Mouse (Mus musculus) olfactory bulb, adult 2 months (tissue): Measurements from ENCODE around the gene Uts2. TPM values are rescaled to one million over a fixed set of nuclear protein-coding genes. Genes with fewer than 3 reads are reported as not detected.

Experiments used
- H3K27ac ChIP-seq: fragments of 200-500 bp; 2 replicates; pipeline ENCODE4 v1.5.1; 2012; ENCODE audit warnings: low read depth, low read length; ENCODE audit not compliant: insufficient read depth
- H3K4me1 ChIP-seq: fragments of 200-500 bp; 2 replicates; pipeline ENCODE4 v1.6.1; 2012; ENCODE audit warnings: low read length; ENCODE audit not compliant: control insufficient read depth, insufficient read depth
- H3K4me3 ChIP-seq: fragments of 200-500 bp; 2 replicates; pipeline ENCODE4 v1.5.1; 2012; ENCODE audit warnings: mild to moderate bottlenecking, low read depth, low read length, moderate library complexity; ENCODE audit not compliant: insufficient read depth
- CTCF ChIP-seq: fragments of 200-500 bp; IDR thresholded peaks from 2 replicates; pipeline ENCODE4 v1.5.1; 2012; ENCODE audit warnings: low read depth, mild to moderate bottlenecking, low read length, moderate library complexity; ENCODE audit not compliant: insufficient read depth
- POLR2A ChIP-seq: fragments of 200-500 bp; IDR thresholded peaks from 2 replicates; pipeline ENCODE4 v1.6.1; 2012; ENCODE audit warnings: mild to moderate bottlenecking, low read depth, low read length, moderate library complexity; ENCODE audit not compliant: insufficient read depth
- WGBS: fragments of 180-500 bp; shearing (Covaris S2); methylation state at CpG from one replicate; pipeline ENCODE4 v1.1.7; 2018; 5-methylcytosine and 5-hydroxymethylcytosine counted together
- polyA plus RNA-seq: library from polyadenylated mRNA; stranded (reverse); fragments of >200 nt; gene quantifications from 2 replicates; pipeline ENCODE4 v1.2.4, GENCODE M21; 2012; ENCODE audit warnings: low replicate concordance; ENCODE audit not compliant: missing spikeins, insufficient read depth, insufficient read length

The Uts2 gene
- polyA plus RNA-seq, 1 experiment = not detected

DNA sequence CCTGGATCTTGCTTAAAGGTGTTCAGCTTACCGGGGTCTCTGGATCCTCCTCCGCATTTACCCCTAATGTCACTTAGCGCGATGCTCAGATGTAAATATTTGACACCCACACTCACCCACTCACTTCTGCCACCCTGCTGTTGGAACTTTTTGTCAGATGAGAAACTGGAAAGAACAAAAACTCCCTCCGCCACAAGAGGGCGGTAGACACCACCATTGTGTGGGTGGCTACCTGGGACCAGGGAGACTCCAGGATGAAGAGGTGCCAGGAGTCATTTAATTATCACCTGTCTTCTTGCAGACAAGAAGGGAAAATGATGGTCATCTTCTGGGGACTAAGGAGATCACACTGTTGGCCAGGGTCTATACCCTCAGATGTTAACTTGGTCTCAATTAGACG, 30.3 kb upstream of the Uts2 start:
- Histone ChIP-seq H3K4me1 (peaks cover 5% of the 10 kb centered on the region), H3K27ac (no peak overlapping the region), H3K4me3 (no peak overlapping the region)
- 16% methylated on average over 7 of the region's 7 CpGs for WGBS
- TF ChIP-seq POLR2A (no peak), CTCF (peak; percentile 43; the same call in 1 of the 2 replicates)

- WGBS = 88% methylated on average over 8 of the region's 8 CpGs
- peaks cover 9% of the 10 kb centered on the region for H3K4me1 ChIP-seq
- TF ChIP-seq CTCF (no peak), POLR2A (no peak)
Observed at GRCm38 (mm10) chr4:150968956-150969355, 27.9 kb upstream of the Uts2 start.

DNA sequence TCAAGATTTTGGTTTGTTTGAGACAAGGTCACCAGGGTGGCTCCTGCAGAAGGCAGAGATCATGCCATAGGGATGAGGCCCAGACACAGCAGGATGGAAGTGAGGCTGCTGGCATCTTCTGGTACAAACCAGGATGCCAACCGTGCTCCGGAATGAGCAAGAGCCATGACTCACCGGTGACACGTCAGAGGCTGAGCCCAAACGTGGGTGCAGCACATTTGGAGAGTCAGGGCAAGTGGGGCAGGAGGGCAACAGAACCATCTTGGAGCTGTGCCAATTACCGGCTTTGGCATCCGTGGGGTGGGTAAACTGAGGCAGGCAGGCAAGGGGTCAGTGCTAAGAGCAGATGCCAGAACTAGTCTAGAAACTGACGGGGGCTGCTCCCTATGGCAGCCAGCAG, 23.6 kb upstream of the Uts2 start:
- peak overlapping the region; percentile 71 for H3K27ac ChIP-seq
- no peak for TF ChIP-seq CTCF
- TF ChIP-seq POLR2A = no peak
- peaks cover 4% of the 10 kb centered on the region for H3K4me1 ChIP-seq
- H3K4me3 ChIP-seq = no peak overlapping the region
- 39% methylated on average over 8 of the region's 8 CpGs for WGBS

More at GRCm38 (mm10) chr4:150968956-150969355, 27.9 kb upstream of the Uts2 start:
- no peak overlapping the region for H3K27ac ChIP-seq
- H3K4me3 ChIP-seq = no peak overlapping the region

- 11% methylated on average over 1 of the region's 1 CpGs for WGBS
- TF ChIP-seq POLR2A (no peak), CTCF (no peak)
- no peak overlapping the region for H3K4me3 ChIP-seq
- peaks cover 4% of the 10 kb centered on the region for H3K4me1 ChIP-seq
- H3K27ac ChIP-seq = no peak overlapping the region
Observed at GRCm38 (mm10) chr4:150975145-150975544, 21.8 kb upstream of the Uts2 start.

DNA sequence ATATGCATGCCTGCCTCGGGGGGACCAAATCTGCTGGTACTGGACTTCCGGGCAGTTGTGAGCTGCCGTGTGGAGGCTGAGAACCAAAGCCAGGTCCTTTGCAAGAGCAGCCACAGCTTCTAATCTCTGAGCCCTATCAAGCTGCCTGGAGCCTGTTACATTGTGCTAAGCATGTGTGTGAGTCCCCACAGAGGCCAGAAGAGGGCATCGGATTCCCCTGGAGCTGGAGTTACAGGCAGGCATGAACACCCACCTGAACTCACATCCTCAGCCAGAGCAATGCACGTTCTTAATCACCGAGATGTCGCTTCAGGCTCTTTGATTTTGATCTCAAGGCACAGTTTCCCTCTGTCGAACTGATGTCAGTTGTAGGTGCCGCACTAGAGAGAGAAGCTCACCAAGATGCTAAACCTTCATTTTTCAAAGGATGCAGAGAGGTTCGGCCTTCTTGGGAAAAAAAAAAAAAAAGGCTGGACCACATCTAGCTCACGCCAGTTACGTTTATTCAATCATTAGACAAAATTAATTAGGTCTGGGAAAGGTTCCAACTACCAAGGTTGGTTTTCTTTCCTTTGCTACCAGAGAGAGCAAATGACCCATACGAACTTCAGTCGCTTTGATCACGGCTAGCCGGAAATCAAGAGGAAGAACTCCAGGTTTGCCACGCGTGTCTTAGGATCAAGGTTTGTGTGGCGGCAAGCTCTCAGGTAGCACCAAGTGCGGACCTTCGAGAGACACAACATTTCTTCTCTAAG, 18.6 kb upstream of the Uts2 start:
- peaks cover 2% of the 10 kb centered on the region for H3K4me1 ChIP-seq
- H3K27ac ChIP-seq = no peak overlapping the region
- H3K4me3 ChIP-seq = no peak overlapping the region
- WGBS = 74% methylated on average over 21 of the region's 21 CpGs
- TF ChIP-seq CTCF (no peak), POLR2A (no peak)

DNA sequence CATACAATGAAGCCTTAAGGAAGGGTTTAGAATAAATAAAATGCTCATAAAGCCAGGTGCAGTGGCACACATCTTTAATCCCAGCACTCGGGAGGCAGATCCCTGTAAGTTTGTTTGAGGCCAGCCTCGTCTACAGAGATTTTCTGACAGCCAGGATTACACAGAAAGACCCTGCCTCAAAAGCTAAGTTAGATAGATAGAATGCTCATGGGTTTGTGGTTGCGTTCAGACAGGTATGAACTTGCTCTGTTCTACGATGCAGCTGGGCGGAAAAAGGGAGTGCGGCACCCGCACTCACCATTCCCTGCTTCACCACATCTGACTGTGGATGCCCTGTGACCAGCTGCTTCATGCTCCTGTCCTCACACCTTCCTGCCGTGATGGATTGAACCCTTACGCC, 17.4 kb upstream of the Uts2 start:
- 88% methylated on average over 9 of the region's 9 CpGs for WGBS
- H3K4me1 ChIP-seq = no peaks in the 10 kb centered on the region
- H3K4me3 ChIP-seq = no peak overlapping the region
- no peak overlapping the region for H3K27ac ChIP-seq
- TF ChIP-seq CTCF (no peak), POLR2A (no peak)

DNA sequence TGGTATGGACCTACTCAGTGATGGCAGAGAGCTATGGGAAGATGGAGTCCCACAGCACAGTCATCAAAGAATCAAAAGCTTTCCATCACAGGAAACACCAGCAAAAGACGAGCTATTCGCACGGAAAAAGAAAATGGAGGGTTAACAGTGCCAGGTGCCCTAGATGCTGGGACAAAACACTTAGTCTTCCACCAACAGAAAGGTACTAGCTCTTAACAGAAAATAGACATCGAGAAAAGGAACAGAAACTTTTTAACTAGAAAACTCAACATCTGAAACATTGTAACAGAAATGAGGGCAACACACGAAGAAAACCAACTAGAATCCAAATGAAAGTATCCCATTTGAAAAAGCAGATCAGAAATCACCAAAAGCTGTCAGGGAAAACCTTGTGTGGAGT, 16.7 kb upstream of the Uts2 start:
- WGBS = 79% methylated on average over 5 of the region's 5 CpGs
- Histone ChIP-seq H3K4me3 (no peak overlapping the region), H3K4me1 (no peaks in the 10 kb centered on the region), H3K27ac (no peak overlapping the region)
- TF ChIP-seq CTCF (no peak), POLR2A (no peak)

- TF ChIP-seq CTCF (no peak), POLR2A (no peak)
- WGBS = 48% methylated on average over 6 of the region's 6 CpGs
- Histone ChIP-seq H3K4me3 (no peak overlapping the region), H3K27ac (no peak overlapping the region), H3K4me1 (no peaks in the 10 kb centered on the region)
Observed at GRCm38 (mm10) chr4:150990148-150990547, 6.7 kb upstream of the Uts2 start.

DNA sequence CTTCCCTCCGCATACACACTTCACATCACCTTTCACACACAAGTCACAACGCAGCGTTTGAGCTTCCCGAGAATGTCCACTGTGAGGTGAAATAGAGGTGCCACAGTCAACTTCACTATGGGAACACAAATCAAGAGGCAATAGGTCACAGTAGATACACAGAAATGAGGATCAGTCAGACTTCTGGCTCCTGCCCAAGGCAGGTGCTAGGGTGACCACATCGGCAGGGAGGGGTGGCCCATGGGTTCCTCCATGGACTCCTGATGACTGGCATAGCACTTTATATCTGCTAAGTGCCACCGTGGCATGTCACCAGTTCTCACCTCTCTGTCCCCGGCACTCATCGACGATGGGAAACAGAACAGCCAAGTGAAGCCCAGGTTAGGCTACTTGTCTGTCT, 1.7 kb downstream of the Uts2 start:
- H3K4me3 ChIP-seq = no peak overlapping the region
- TF ChIP-seq CTCF = no peak
- TF ChIP-seq POLR2A = no peak
- peaks cover 15% of the 10 kb centered on the region for H3K4me1 ChIP-seq
- H3K27ac ChIP-seq = no peak overlapping the region
- WGBS = 95% methylated on average over 9 of the region's 9 CpGs
